Mouse (Mus musculus): ENCODE measurements around the gene Gm20388. TPM values are rescaled to one million over a fixed set of nuclear protein-coding genes. Genes with fewer than 3 reads are reported as not detected.

The Gm20388 gene
- total and polyA plus RNA-seq, 2 experiments from 2014 or later: 51.3 TPM; not detected in 1

DNA sequence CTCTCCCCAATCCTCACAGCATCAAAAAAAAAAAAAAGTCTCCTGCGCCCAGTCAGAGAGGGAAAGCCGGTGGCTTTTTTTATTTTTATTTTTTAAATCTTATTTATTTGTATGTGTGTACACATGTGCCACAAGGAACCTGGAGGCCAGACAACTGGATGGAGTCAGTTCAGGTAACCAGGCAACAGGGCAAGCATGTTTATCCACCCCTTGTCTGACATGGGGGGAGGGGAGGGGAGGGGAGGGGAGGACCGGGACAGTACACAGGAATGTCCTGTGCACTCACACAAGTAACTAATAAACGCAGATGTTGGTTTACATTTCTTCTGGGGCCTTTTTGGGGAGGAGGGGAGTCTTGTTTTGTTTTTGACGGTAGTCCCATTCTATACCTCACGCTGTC, 1653.1 kb downstream of the Gm20388 start:
- Histone ChIP-seq H3K27ac (ENCODE audit: low read depth, low read length) (no peak overlapping the region), H3K27me3 (ENCODE audit: insufficient read depth, low read length) (no peaks in the 10 kb centered on the region), H3K9me3 (ENCODE audit: low read length) (no peaks in the 10 kb centered on the region), H3K4me1 (ENCODE audit: insufficient read depth) (no peaks in the 10 kb centered on the region), H3K36me3 (ENCODE audit: insufficient read depth) (peaks cover 23% of the 10 kb centered on the region), H3K4me3 (ENCODE audit: low read depth, low read length) (no peak overlapping the region), H3K9ac (no peak overlapping the region), H3K4me2 (ENCODE audit: low read depth) (no peak overlapping the region)
- TF ChIP-seq CTCF (IDR thresholded peaks at IDR 0.05; ENCODE audit: low read depth): no peak
- DNase-seq (no peak), ATAC-seq (no peak)
- WGBS: 73% methylated on average over 6 of the region's 6 CpGs

DNA sequence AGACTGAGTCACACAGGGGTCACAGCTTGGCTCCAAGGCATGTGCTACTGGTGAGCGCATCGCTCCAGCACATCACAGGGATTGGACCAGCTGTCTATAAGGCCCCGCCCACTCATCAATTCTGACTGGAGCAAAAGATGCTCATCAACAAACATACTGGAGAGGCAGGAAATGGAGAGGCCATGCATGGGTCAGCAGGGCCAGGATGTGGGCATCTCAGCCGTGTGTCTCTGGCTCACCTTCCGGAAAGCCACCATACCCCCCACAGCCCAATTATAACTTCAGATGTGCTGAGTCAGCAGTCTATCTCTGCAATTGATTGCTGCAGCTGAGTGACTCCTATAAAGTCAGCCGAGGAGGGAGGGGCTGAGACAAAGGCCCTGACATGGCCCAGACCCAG, 1657.7 kb downstream of the Gm20388 start:
- no peaks in the 10 kb centered on the region for H3K4me1 ChIP-seq (ENCODE audit: insufficient read depth)
- H3K9me3 ChIP-seq (ENCODE audit: low read length): no peaks in the 10 kb centered on the region
- WGBS: 85% methylated on average over 6 of the region's 6 CpGs
- no peak overlapping the region for H3K4me3 ChIP-seq (ENCODE audit: low read depth, low read length)
- no peak for ATAC-seq
- no peak overlapping the region for H3K27ac ChIP-seq (ENCODE audit: low read depth, low read length)
- no peak overlapping the region for H3K4me2 ChIP-seq (ENCODE audit: low read depth)
- H3K36me3 ChIP-seq (ENCODE audit: insufficient read depth): peaks cover 12% of the 10 kb centered on the region; the same call in 1 of the 2 replicates
- DNase-seq: no peak
- no peak overlapping the region for H3K9ac ChIP-seq
- TF ChIP-seq CTCF (IDR thresholded peaks at IDR 0.05; ENCODE audit: low read depth): no peak
- no peaks in the 10 kb centered on the region for H3K27me3 ChIP-seq (ENCODE audit: insufficient read depth, low read length)

DNA sequence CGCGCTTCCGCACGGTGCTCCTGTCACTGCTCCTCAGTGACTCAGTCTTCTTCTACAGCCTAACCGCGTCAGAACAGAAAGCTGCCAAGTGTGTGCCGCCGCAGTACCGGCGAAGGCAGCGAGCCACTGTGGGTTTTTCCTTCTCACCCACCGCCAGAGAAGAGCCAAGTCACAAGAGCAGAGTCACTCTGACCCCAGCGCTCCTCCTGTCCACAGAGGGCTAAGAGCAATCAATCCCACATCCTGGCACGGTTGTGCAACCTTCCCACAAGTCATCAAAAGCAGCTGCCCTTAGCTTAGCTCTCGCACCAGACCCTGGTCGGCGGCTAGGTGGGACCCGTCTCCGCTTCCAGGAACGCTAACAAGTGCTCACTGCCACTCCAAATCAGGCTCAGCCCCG, 1659.7 kb downstream of the Gm20388 start:
- DNase-seq: no peak
- WGBS: 90% methylated on average over 21 of the region's 21 CpGs
- Histone ChIP-seq H3K4me3 (ENCODE audit: low read depth, low read length) (no peak overlapping the region), H3K9me3 (ENCODE audit: low read length) (no peaks in the 10 kb centered on the region), H3K27ac (ENCODE audit: low read depth, low read length) (no peak overlapping the region), H3K4me2 (ENCODE audit: low read depth) (no peak overlapping the region), H3K4me1 (ENCODE audit: insufficient read depth) (no peaks in the 10 kb centered on the region), H3K9ac (no peak overlapping the region), H3K36me3 (ENCODE audit: insufficient read depth) (peaks cover 5% of the 10 kb centered on the region; the same call in 1 of the 2 replicates), H3K27me3 (ENCODE audit: insufficient read depth, low read length) (no peaks in the 10 kb centered on the region)
- no peak for ATAC-seq
- no peak for TF ChIP-seq CTCF (IDR thresholded peaks at IDR 0.05; ENCODE audit: low read depth)

- no peaks in the 10 kb centered on the region for H3K36me3 ChIP-seq (ENCODE audit: insufficient read depth)
- TF ChIP-seq CTCF (IDR thresholded peaks at IDR 0.05; ENCODE audit: low read depth): no peak
- no peak overlapping the region for H3K27ac ChIP-seq (ENCODE audit: low read depth, low read length)
- no peak overlapping the region for H3K4me2 ChIP-seq (ENCODE audit: low read depth)
- no peaks in the 10 kb centered on the region for H3K9me3 ChIP-seq (ENCODE audit: low read length)
- no peaks in the 10 kb centered on the region for H3K27me3 ChIP-seq (ENCODE audit: insufficient read depth, low read length)
- DNase-seq (no peak), ATAC-seq (no peak)
- no peak overlapping the region for H3K4me3 ChIP-seq (ENCODE audit: low read depth, low read length)
- no peak overlapping the region for H3K9ac ChIP-seq
- H3K4me1 ChIP-seq (ENCODE audit: insufficient read depth): no peaks in the 10 kb centered on the region
- WGBS: 85% methylated on average over 17 of the region's 17 CpGs
Measured at GRCm38 (mm10) chr8:121570801-121571200, 1660.2 kb downstream of the Gm20388 start.

- ATAC-seq: no peak
- no peak overlapping the region for H3K9ac ChIP-seq
- H3K27ac ChIP-seq (ENCODE audit: low read depth, low read length): no peak overlapping the region
- H3K9me3 ChIP-seq (ENCODE audit: low read length): no peaks in the 10 kb centered on the region
- no peak for DNase-seq
- H3K36me3 ChIP-seq (ENCODE audit: insufficient read depth): no peaks in the 10 kb centered on the region
- no peaks in the 10 kb centered on the region for H3K27me3 ChIP-seq (ENCODE audit: insufficient read depth, low read length)
- no peak for TF ChIP-seq CTCF (IDR thresholded peaks at IDR 0.05; ENCODE audit: low read depth)
- peaks cover 8% of the 10 kb centered on the region for H3K4me1 ChIP-seq (ENCODE audit: insufficient read depth)
- H3K4me3 ChIP-seq (ENCODE audit: low read depth, low read length): no peak overlapping the region
- 88% methylated on average over 7 of the region's 7 CpGs for WGBS
- H3K4me2 ChIP-seq (ENCODE audit: low read depth): no peak overlapping the region
Measured at GRCm38 (mm10) chr8:121572121-121572520, 1661.5 kb downstream of the Gm20388 start.

- no peak overlapping the region for H3K9ac ChIP-seq
- 37% methylated on average over 3 of the region's 3 CpGs for WGBS
- H3K27me3 ChIP-seq (ENCODE audit: insufficient read depth, low read length): no peaks in the 10 kb centered on the region
- no peak overlapping the region for H3K4me2 ChIP-seq (ENCODE audit: low read depth)
- no peak for ATAC-seq
- TF ChIP-seq CTCF (IDR thresholded peaks at IDR 0.05; ENCODE audit: low read depth): no peak
- H3K4me3 ChIP-seq (ENCODE audit: low read depth, low read length): no peak overlapping the region
- H3K27ac ChIP-seq (ENCODE audit: low read depth, low read length): no peak overlapping the region
- no peak for DNase-seq
- no peaks in the 10 kb centered on the region for H3K9me3 ChIP-seq (ENCODE audit: low read length)
- H3K36me3 ChIP-seq (ENCODE audit: insufficient read depth): no peaks in the 10 kb centered on the region
- H3K4me1 ChIP-seq (ENCODE audit: insufficient read depth): peaks cover 11% of the 10 kb centered on the region
Measured at GRCm38 (mm10) chr8:121573275-121573674, 1662.6 kb downstream of the Gm20388 start.

DNA sequence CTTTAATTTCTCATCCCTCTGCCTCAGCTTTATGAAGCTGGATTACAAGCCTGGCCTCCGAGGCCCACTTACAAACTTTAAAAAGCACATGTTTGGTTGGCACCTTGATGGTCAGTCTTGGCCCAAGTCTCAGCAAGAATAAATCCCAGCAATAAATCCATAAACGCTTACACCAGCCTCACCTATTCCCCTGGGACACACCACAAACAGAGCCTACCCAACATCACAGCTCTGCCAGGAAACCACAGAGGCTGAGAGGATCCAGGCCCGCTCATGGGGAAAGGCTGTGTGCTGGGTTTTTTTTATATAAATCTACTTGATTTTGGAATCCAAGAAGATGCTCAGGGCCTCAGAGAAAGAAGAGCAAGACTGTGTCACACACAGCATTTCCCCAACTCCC, 1665.0 kb downstream of the Gm20388 start:
- Histone ChIP-seq H3K27me3 (ENCODE audit: insufficient read depth, low read length) (no peaks in the 10 kb centered on the region), H3K27ac (ENCODE audit: low read depth, low read length) (no peak overlapping the region), H3K36me3 (ENCODE audit: insufficient read depth) (no peaks in the 10 kb centered on the region), H3K9ac (no peak overlapping the region), H3K4me3 (ENCODE audit: low read depth, low read length) (no peak overlapping the region), H3K4me1 (ENCODE audit: insufficient read depth) (peaks cover 11% of the 10 kb centered on the region), H3K9me3 (ENCODE audit: low read length) (no peaks in the 10 kb centered on the region), H3K4me2 (ENCODE audit: low read depth) (no peak overlapping the region)
- no peak for ATAC-seq
- no peak for TF ChIP-seq CTCF (IDR thresholded peaks at IDR 0.05; ENCODE audit: low read depth)
- 92% methylated on average over 3 of the region's 3 CpGs for WGBS
- DNase-seq: no peak

All from forebrain, postnatal 0 days (tissue).